ENCODE assay signal across 22 mouse cellular contexts in genomic region chr6:143164906-143165255, GRCm38 (mm10). TPM values are rescaled to one million over a fixed set of nuclear protein-coding genes. Genes with fewer than 3 reads are reported as not detected.
DNase-seq lines count a peak whose midpoint lies in the region; TF ChIP-seq lines count a peak whose summit lies in the region.
"Had no signal": no experiment of that assay in that cellular context is flagged by ENCODE, and none has a peak within 500 bp of the region (broad histone marks: within the 10 kb centered on the region; RNA-seq: fewer than 3 reads in every experiment).

No protein-coding gene starts in this region.

- peaks cover 5 to 27% of the 10 kb centered on the region in 2 experiments; a peak in 3 of 4 replicates for H3K36me3 ChIP-seq in MEL (ENCODE audit: control insufficient read depth in 1 of 2, insufficient read depth in 2 of 2, low read length in 2 of 2)
- peaks cover 3% of the 10 kb centered on the region; the same call in 1 of the 2 replicates for H3K36me3 ChIP-seq in embryonic facial prominence, embryonic 10.5 days (replicated peaks)
- H3K36me3 ChIP-seq: forebrain, embryonic 10.5 days; heart, embryonic 10.5 days; hindbrain, embryonic 12.5 days; hindbrain, embryonic 15.5 days had no signal

- peaks cover 17 to 25% of the 10 kb centered on the region in 2 experiments for H3K4me1 ChIP-seq in MEL (ENCODE audit: control insufficient read depth in 1 of 2, insufficient read depth in 2 of 2, low read length in 2 of 2)
- H3K4me1 ChIP-seq in embryonic facial prominence, embryonic 10.5 days, result peaks cover 44% of the 10 kb centered on the region

- no peaks in the 10 kb centered on the region for H3K9me3 ChIP-seq in MEL (replicated peaks; ENCODE audit: insufficient read depth, low read length)
- H3K9me3 ChIP-seq in embryonic facial prominence, embryonic 10.5 days, result no peaks in the 10 kb centered on the region
- H3K9me3 ChIP-seq: forebrain, embryonic 10.5 days; forebrain, embryonic 13.5 days; heart, embryonic 10.5 days; heart, embryonic 13.5 days; hindbrain, embryonic 12.5 days; hindbrain, embryonic 15.5 days had no signal

- no peak for TF ChIP-seq EP300 in MEL (IDR thresholded peaks at IDR 0.05; ENCODE audit: low read depth in 1 of 2, low read length in 2 of 2)

- H3K27ac ChIP-seq in MEL (ENCODE audit: control insufficient read depth, low read depth, low read length), result peak overlapping the region; percentile 83
- no peak overlapping the region for H3K27ac ChIP-seq in embryonic facial prominence, embryonic 10.5 days (replicated peaks)
- H3K27ac ChIP-seq: forebrain, embryonic 10.5 days; forebrain, embryonic 13.5 days; heart, adult 2 months; heart, embryonic 10.5 days; heart, embryonic 13.5 days; hindbrain, embryonic 12.5 days; hindbrain, embryonic 15.5 days had no signal

- H3K4me3 ChIP-seq in MEL (ENCODE audit: control insufficient read depth in 1 of 2, insufficient read depth in 1 of 2, low read depth in 2 of 2, low read length in 2 of 2), result peak overlapping the region; percentile 41 to 77
- H3K4me3 ChIP-seq in embryonic facial prominence, embryonic 10.5 days, result no peak overlapping the region
- H3K4me3 ChIP-seq: forebrain, embryonic 10.5 days; forebrain, embryonic 13.5 days; heart, adult 2 months; heart, embryonic 10.5 days; heart, embryonic 13.5 days; hindbrain, embryonic 12.5 days; hindbrain, embryonic 15.5 days had no signal

- no peak for TF ChIP-seq CTCF in MEL (IDR thresholded peaks at IDR 0.05 in 2 of 3, conservative IDR thresholded peaks at IDR 0.05 in 1 of 3; ENCODE audit: control insufficient read depth in 1 of 3, insufficient read depth in 1 of 3, low read depth in 2 of 3, low read length in 3 of 3, poor library complexity in 1 of 3, severe bottlenecking in 1 of 3)

- peaks cover 25% of the 10 kb centered on the region for H3K79me2 ChIP-seq in MEL (ENCODE audit: control insufficient read depth, insufficient read depth, low read length, poor library complexity)

- H3K27me3 ChIP-seq in MEL (ENCODE audit: control insufficient read depth in 1 of 2, insufficient read depth in 2 of 2, low read length in 2 of 2), result no peaks in the 10 kb centered on the region
- peaks cover 7% of the 10 kb centered on the region; the same call in 1 of the 2 replicates for H3K27me3 ChIP-seq in embryonic facial prominence, embryonic 10.5 days (replicated peaks; ENCODE audit: low read depth, poor library complexity, severe bottlenecking)
- H3K27me3 ChIP-seq: heart, embryonic 13.5 days; hindbrain, embryonic 12.5 days; hindbrain, embryonic 15.5 days had no signal

- intact Hi-C loops in heart, postnatal 25 days (cut with DNase I), result no loop called here

- peak; percentile 61 for DNase-seq in heart, adult 11 months
- DNase-seq in heart, postnatal 25 days (ENCODE audit: low spot score), result no peak
- peak; percentile 31 for DNase-seq in MEL (ENCODE audit: low read depth, low spot score)
- DNase-seq in embryonic facial prominence, embryonic 10.5 days (ENCODE audit: low spot score), result peak; percentile 14
- no peak for DNase-seq in kidney, postnatal 14 days
- DNase-seq in cerebellum, adult 9-10 months, result no peak
- DNase-seq: adrenal gland, postnatal 10 days; adrenal gland, postnatal 36 days; cerebellum, adult 18-20 months; cerebellum, postnatal 36 days; embryo, embryonic 11 days; forebrain, postnatal 0 days; gastrocnemius, postnatal 25 days; heart, adult 2 months; heart, postnatal 14 days; kidney, adult 2 months had no signal

- WGBS in embryonic facial prominence, embryonic 10.5 days, result 74% methylated on average over 8 of the region's 8 CpGs

- H3K9ac ChIP-seq in MEL (ENCODE audit: control insufficient read depth, low read depth, low read length, poor library complexity, severe bottlenecking), result peak overlapping the region; percentile 43
- H3K9ac ChIP-seq: forebrain, embryonic 13.5 days; forebrain, postnatal 0 days; heart, embryonic 13.5 days; hindbrain, embryonic 12.5 days; hindbrain, embryonic 15.5 days had no signal

- no peak for TF ChIP-seq POLR2A in MEL (IDR thresholded peaks at IDR 0.05; ENCODE audit: control insufficient read depth in 1 of 2, insufficient read depth in 1 of 2, low read depth in 1 of 2, low read length in 2 of 2, poor library complexity in 1 of 2)

- TF ChIP-seq RAD21 in MEL (IDR thresholded peaks at IDR 0.05; ENCODE audit: low read depth, low read length), result no peak

TF ChIP-seq in MEL, 35 proteins besides CTCF, POLR2A, EP300 and RAD21:
- TF ChIP-seq TAL1 (IDR thresholded peaks at IDR 0.05; ENCODE audit: low read length), result no peak
- no peak for TF ChIP-seq JUND (IDR thresholded peaks at IDR 0.05; ENCODE audit: low read depth, low read length)
- no peak for TF ChIP-seq BHLHE40 (IDR thresholded peaks at IDR 0.05; ENCODE audit: borderline replicate concordance, low read depth, low read length)
- no peak for TF ChIP-seq USF2 (IDR thresholded peaks at IDR 0.05; ENCODE audit: borderline replicate concordance in 1 of 2, insufficient read depth in 1 of 2, low read depth in 1 of 2, low read length in 2 of 2)
- no peak for TF ChIP-seq POLR2AphosphoS5 (IDR thresholded peaks at IDR 0.05; ENCODE audit: borderline replicate concordance, low read depth, low read length)
- TF ChIP-seq MAZ (IDR thresholded peaks at IDR 0.05; ENCODE audit: low read depth, low read length), result no peak
- no peak for TF ChIP-seq ETS1 (IDR thresholded peaks at IDR 0.05; ENCODE audit: low read depth, low read length)
- no peak for TF ChIP-seq GABPA (IDR thresholded peaks at IDR 0.05; ENCODE audit: low read depth, low read length)
- no peak for TF ChIP-seq UBTF (IDR thresholded peaks at IDR 0.05; ENCODE audit: borderline replicate concordance, insufficient read depth, low read depth, low read length)
- no peak for TF ChIP-seq GATA1 (IDR thresholded peaks at IDR 0.05; ENCODE audit: low read depth, low read length)
- TF ChIP-seq HCFC1 (IDR thresholded peaks at IDR 0.05; ENCODE audit: low read depth, low read length), result no peak
- TF ChIP-seq E2F4 (IDR thresholded peaks at IDR 0.05; ENCODE audit: borderline replicate concordance, low read depth, low read length), result no peak
- TF ChIP-seq KAT2A (conservative IDR thresholded peaks at IDR 0.05; ENCODE audit: low read depth, low read length), result no peak
- no peak for TF ChIP-seq MXI1 (IDR thresholded peaks at IDR 0.05; ENCODE audit: low read depth, low read length)
- no peak for TF ChIP-seq MAFK (IDR thresholded peaks at IDR 0.05; ENCODE audit: borderline replicate concordance, low read depth, low read length)
- no peak for TF ChIP-seq SIN3A (IDR thresholded peaks at IDR 0.05; ENCODE audit: low read length)

RNA-seq across cellular contexts. Expression of gene Etnk1, which starts 2.1 kb away (rescaled TPM):
- 10 to 100 TPM; 23.1 to 26.1 TPM for total RNA-seq in heart, postnatal 25 days (2021)
- total RNA-seq in MEL (2012; rRNA removed), result 33.6 and 38.1 TPM in 2 replicates
- polyA plus RNA-seq in MEL (2012; ENCODE audit: insufficient read depth in 1 of 2, insufficient read length in 2 of 2, low read depth in 1 of 2, low replicate concordance in 2 of 2, missing spikeins in 1 of 2), result 10 to 100 TPM; 29.9 to 37.0 TPM
- polyA plus RNA-seq in embryonic facial prominence, embryonic 10.5 days (2016; fragmentation: Nextera tagmentation; extraction: Ambion mirVana), result 22.0 and 22.8 TPM in 2 replicates

Comparison
In these comparisons a context has a peak if more than half of its experiments do, and no peak if none do; other contexts are left out.
1. DNase-seq: peak in heart, adult 11 months (single experiment), MEL (single experiment) and embryonic facial prominence, embryonic 10.5 days (single experiment); none in heart, postnatal 25 days (single experiment), kidney, postnatal 14 days (single experiment) and cerebellum, adult 9-10 months (single experiment).